Mouse (Mus musculus): Measurements from ENCODE around the gene Fam114a2. TPM values are rescaled to one million over a fixed set of nuclear protein-coding genes. Genes with fewer than 3 reads are reported as not detected.

Fam114a2 gene
- total RNA-seq, 1 experiment from 2014 or later: 82.7 TPM

DNA sequence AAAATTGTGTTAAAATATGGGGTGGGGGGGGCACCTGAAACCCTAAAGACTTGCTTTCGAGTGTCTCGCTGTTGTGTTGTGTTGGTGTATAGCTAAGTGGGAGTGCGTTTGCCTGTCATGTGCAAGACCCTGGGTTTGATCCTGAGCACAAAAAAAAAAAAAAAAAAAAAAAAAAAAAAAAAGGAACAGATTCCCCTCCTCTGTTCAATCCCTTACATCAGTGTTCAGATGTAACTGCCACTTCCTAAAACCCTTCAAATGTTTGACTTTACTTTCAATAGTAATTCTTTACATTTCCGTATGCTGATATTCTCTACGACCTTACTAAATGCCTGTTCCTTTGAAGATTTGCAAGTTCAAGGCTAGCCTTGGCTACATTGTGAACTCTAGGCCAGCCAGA, 887 bp upstream of the Fam114a2 start:
- DNase-seq: no peak

GRCm38 (mm10) chr11:57518751-57519148, 333 bp upstream of the Fam114a2 start:
- DNase-seq: no peak

DNA sequence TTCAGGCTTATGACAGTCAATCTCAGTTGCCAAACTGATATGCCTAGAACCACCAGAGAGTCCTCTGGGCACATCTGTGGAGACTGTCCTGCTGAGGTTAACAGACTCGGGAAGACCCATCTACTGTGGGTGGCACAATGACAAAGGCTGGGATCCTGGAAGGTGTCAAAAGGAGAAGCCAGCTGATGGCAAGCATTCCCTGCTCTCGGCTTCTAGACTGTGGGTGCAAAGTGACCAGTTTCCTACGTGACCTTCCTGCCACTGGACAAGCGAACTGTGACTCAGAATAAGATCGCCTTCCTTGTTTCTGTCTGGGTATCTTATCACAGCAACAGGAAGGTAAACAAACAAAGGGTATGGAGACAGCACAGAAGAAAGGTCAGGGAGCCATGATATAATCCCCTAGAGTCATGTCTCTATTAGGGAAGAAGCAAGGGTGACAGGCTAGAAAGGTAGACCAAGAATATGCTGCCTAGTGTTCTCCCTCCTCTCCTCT, 1.4 kb downstream of the Fam114a2 start:
- DNase-seq: no peak

GRCm38 (mm10) chr11:57515218-57515617, 3.2 kb downstream of the Fam114a2 start:
- DNase-seq: no peak

DNA sequence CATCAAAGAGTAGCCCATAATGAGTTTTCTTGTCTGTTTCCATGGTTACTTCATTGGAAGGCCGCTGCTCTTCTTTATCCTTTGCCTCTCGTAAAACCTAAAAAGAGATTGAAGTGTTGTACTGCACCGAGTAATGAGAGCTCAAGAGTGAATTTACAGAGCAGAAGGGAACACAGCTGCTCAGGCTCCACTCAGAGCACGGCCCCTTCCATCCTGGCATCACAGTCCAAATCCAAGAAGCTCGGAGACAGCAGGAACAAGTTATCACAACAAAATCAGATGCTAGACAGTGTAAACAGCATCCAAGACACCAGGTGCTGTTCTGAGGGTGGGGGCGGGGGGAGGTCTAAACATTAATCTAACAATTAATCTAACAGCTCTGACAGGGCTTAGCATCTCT, 11.5 kb downstream of the Fam114a2 start:
- no peak for DNase-seq

DNA sequence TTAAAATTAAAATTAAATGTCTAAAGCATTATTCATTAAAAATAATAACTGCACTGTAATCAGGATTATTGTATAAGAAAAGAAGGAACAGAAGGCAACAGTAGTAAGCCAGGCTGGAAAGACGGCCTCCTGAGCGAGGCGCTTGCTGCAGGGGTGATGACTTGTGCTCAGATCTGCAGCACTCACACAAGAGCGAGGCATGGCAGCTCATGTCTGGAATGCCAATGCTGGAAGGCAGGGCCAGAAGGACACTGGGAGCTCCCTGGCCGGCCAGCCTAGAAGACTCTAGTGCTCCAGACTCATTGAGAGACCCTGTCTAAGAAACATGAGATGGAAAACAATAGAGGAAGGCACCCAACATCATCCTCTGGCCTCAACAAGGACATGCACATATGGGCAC, 15.3 kb downstream of the Fam114a2 start:
- no peak for DNase-seq

- no peak for DNase-seq
These were observed 20.2 kb downstream of the Fam114a2 start for GRCm38 (mm10) chr11:57498215-57498614.

- DNase-seq: no peak
These were observed 20.7 kb downstream of the Fam114a2 start for GRCm38 (mm10) chr11:57497701-57498100.

DNA sequence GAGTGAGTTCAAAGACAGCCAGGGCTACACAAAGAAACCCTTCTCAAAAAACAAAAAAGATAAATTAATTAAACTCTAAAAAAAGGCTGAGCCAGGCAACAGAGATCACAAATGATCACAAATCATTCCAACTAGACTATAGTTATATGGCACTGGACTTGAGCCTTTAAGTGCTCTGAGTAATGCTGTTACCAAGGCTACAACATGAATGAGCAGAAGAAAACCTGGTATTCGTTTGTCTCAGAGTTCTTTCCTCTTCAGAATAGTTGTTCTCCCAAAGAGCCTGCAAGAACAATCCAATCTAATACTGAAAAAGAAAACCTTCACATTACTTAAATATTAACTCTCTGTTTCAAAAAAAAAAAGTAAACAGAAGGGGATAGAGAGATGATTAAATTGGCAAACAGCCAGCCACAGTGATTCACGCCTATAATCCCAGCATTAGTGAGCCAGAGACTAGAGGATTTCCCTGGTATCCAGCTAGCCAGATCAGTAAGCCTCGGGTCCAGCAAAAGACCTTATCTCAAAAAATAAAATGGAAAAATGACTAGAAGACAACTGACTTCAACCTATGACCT, 21.9 kb downstream of the Fam114a2 start:
- DNase-seq: no peak

GRCm38 (mm10) chr11:57488436-57488835, 30.0 kb downstream of the Fam114a2 start:
- DNase-seq: no peak

DNA sequence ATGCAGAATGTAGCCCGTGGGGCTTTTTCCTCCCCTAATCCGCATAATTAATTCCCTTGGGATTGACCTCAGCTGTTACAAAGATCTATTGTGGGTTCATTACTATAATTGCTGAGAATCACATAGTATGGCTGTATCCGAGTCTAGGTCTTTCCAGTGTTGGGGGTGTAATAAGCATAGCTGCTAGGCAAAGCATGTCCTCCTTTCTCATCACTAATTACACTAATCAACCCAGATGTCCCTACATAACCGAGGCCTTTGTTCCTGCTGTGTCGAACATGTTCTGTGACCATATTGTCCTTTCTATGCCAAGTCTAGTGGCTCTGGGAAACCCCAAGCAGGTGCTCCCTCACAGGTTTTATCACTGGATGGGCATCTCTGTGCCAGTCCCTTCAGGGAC, 40.3 kb downstream of the Fam114a2 start:
- DNase-seq: no peak

- peak; percentile 57 for DNase-seq
These were observed 43.3 kb downstream of the Fam114a2 start for GRCm38 (mm10) chr11:57475119-57475518.

GRCm38 (mm10) chr11:57474296-57474941, 44.0 kb downstream of the Fam114a2 start:
- DNase-seq: no peak

DNA sequence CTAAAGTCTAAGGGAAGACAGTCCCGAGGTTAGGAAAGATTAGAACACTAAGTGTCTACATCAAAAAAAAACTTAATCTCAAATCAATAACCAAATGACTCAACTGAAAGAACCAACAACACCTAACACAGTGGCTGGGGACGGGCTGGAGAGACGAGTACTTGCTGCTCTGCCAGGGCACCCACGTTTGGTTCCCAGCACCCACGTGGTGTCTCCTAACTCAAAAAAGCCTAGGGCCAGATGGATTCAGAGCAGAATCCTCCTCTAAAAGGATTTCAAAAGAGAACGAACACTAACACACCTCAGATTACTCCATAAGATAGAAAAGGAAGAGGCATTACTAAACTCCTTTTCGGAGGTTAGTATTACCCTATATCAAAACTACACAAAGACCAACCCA, 47.4 kb downstream of the Fam114a2 start:
- no peak for DNase-seq

- DNase-seq: no peak
These were observed 48.4 kb downstream of the Fam114a2 start for GRCm38 (mm10) chr11:57470056-57470455.

DNA sequence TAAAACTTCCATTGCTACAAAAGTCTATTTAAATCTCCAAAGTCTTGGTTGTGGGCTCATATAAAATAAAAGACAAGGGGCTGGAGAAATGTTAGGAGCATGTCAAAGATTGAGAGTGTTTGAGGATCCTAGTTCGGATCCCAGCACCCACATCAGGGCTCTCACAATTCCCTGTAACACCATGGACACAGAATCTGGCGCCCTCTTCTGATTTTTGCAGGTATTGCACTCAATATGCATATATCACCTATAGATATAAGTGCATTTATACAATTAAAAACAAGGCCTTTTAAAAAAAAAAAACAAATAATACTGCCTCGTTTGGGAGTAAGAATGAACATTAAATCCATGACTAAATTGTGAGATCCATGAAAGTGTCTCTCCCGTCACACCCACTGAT, 49.7 kb downstream of the Fam114a2 start:
- DNase-seq: no peak

DNA sequence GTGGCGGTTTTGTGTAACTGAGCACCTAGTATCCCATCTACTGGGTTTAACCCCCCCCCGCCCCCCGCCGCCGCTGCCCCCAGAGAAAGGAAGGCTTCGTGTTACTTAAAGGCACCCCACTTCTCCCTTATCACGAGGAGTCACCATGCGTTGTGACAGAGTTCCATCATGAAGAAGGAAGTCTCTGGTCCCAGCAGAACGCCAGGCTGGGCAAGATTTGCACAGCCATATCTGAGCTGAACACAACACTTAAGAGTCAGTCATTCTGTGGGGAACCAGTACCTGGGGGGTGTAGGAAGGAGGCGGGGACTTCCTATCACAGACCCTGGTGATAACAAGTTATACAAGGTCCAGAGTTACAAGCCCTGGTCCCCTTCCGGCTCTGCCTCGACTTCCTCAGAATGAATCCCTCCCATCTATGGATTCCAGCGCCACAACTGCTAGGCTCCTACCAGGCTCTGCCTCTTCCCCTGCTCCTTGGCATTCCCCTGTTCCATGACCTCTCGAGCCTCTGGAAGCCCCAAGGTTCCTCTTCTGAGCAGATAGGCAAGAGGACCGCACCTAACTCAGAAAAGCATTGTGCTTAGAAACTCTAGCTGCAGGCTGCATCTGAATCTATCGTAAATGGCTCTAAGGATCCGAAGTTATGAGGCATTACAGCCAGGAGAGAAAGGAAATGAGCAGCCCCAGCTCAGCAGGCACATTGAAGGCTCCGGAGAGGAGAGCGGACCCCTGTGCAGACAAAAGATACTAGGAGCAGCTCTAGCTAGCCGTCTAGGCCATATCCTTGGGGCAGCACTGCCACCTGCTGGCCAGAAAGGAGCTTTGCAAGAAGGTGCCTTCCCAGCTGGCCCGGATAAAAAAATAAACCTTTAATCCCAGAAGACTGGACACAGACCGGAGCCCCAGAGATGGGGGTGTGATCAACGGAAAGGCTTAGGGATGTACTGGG, 51.0 kb downstream of the Fam114a2 start:
- DNase-seq: peak; percentile 74

GRCm38 (mm10) chr11:57465844-57466243, 52.6 kb downstream of the Fam114a2 start:
- no peak for DNase-seq

- DNase-seq: peak; percentile 27
These were observed 53.4 kb downstream of the Fam114a2 start for GRCm38 (mm10) chr11:57465025-57465424.

- peak; percentile 37 for DNase-seq
These were observed 58.7 kb downstream of the Fam114a2 start for GRCm38 (mm10) chr11:57459759-57460158.

DNA sequence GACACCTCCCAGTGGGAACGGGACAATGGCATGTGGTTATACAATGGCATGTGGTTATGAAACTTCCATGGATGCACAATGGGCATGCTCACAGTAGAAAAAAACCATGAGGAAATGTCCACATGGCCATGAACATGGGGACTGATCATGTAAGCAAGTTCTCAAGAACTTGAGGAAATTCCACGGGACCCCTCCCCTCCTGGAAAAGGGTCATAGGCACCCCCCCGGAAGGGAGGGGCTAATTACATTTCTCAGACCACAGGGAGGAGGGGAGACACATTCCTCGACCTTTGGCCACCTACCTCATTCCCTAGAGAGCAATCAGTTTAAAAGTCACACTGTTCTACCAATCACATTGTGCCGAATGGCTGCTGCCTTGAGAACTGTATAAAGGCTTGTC, 64.0 kb downstream of the Fam114a2 start:
- no peak for DNase-seq

- no peak for DNase-seq
These were observed 73.0 kb downstream of the Fam114a2 start for GRCm38 (mm10) chr11:57445237-57445962.

Measured in adrenal gland, postnatal 25 days (tissue).